Mouse (Mus musculus) heart, embryonic 12.5 days (tissue): ENCODE results near the gene Lpo. TPM values are rescaled to one million over a fixed set of nuclear protein-coding genes. Genes with fewer than 3 reads are reported as not detected.
A peak's percentile ranks its signal among the peaks of the same experiment; 100 is the strongest.

ENCODE experiments used
- ATAC-seq: fragments of 200-750 bp; cut with Nextera tagmentation; 2 replicates; pipeline ENCODE4 v1.8.0; 2017; ENCODE audit warnings: moderate TSS enrichment, moderate library complexity; ENCODE audit not compliant: insufficient number of reproducible peaks, low FRiP score
- H3K27ac ChIP-seq: fragments of 300-500 bp; sonication (generic); 2 replicates; pipeline ENCODE4 v1.5.1; 2016; ENCODE audit warnings: mild to moderate bottlenecking, moderate library complexity; ENCODE audit not compliant: poor library complexity, severe bottlenecking
- H3K27me3 ChIP-seq: fragments of 300-500 bp; sonication (generic); replicated peaks from 2 replicates; pipeline ENCODE4 v1.6.1; 2016; ENCODE audit warnings: mild to moderate bottlenecking, moderate library complexity
- H3K36me3 ChIP-seq: fragments of 300-500 bp; sonication (generic); 2 replicates; pipeline ENCODE4 v1.6.1; 2016; ENCODE audit warnings: mild to moderate bottlenecking, moderate library complexity
- H3K4me1 ChIP-seq: fragments of 300-500 bp; sonication (generic); replicated peaks from 2 replicates; pipeline ENCODE4 v1.6.1; 2016; ENCODE audit warnings: mild to moderate bottlenecking
- H3K4me2 ChIP-seq: fragments of 300-500 bp; sonication (generic); 2 replicates; pipeline ENCODE4 v1.6.1; 2016; ENCODE audit warnings: mild to moderate bottlenecking, moderate library complexity
- H3K4me3 ChIP-seq: fragments of 300-500 bp; sonication (generic); 2 replicates; pipeline ENCODE4 v1.5.1; 2016; ENCODE audit warnings: mild to moderate bottlenecking
- H3K9ac ChIP-seq: fragments of 300-500 bp; sonication (generic); 2 replicates; pipeline ENCODE4 v1.6.1; 2016; ENCODE audit warnings: mild to moderate bottlenecking, moderate library complexity
- H3K9me3 ChIP-seq: fragments of 300-500 bp; sonication (generic); replicated peaks from 2 replicates; pipeline ENCODE4 v1.6.1; 2016; ENCODE audit warnings: mild to moderate bottlenecking, moderate library complexity
- WGBS: fragments of 180-500 bp; shearing (Covaris S2); methylation state at CpG from one replicate; pipeline ENCODE4 v1.1.7; 2016; 5-methylcytosine and 5-hydroxymethylcytosine counted together
- polyA plus RNA-seq: library from polyadenylated mRNA; unstranded; fragments of >200 nt; fragmentation: Nextera tagmentation; extraction: Ambion mirVana; gene quantifications from 2 replicates; pipeline ENCODE4 v1.2.1, GENCODE M21; 2016

Gene Lpo
- polyA plus RNA-seq, 1 experiment from 2014 or later, result not detected

GRCm38 (mm10) chr11:87768745-87769144, 59.3 kb downstream of the Lpo start:
- no peak for ATAC-seq
- 58% methylated on average over 4 of the region's 4 CpGs for WGBS
- H3K27me3 ChIP-seq, result peaks cover 59% of the 10 kb centered on the region

GRCm38 (mm10) chr11:87763988-87764876, 63.9 kb downstream of the Lpo start:
- Histone ChIP-seq H3K9me3 (no peaks in the 10 kb centered on the region), H3K27me3 (peaks cover 94% of the 10 kb centered on the region), H3K4me2 (peak overlapping the region; percentile 87), H3K36me3 (no peaks in the 10 kb centered on the region), H3K9ac (peak overlapping the region; percentile 65), H3K4me1 (peaks cover 16% of the 10 kb centered on the region), H3K4me3 (peak overlapping the region; percentile 51), H3K27ac (no peak overlapping the region)
- WGBS, result 1% methylated on average over 65 of the region's 65 CpGs
- 0 out of 2 replicates have a peak, but pooled peaks have one; percentile 24 for ATAC-seq

More at GRCm38 (mm10) chr11:87768745-87769144, 59.3 kb downstream of the Lpo start:
- H3K27ac ChIP-seq, result no peak overlapping the region
- H3K4me1 ChIP-seq, result peaks cover 10% of the 10 kb centered on the region
- no peaks in the 10 kb centered on the region for H3K36me3 ChIP-seq
- no peak overlapping the region for H3K9ac ChIP-seq
- H3K4me3 ChIP-seq, result no peak overlapping the region
- no peak overlapping the region for H3K4me2 ChIP-seq
- no peaks in the 10 kb centered on the region for H3K9me3 ChIP-seq

- Histone ChIP-seq H3K9me3 (no peaks in the 10 kb centered on the region), H3K27ac (no peak overlapping the region), H3K4me1 (peaks cover 16% of the 10 kb centered on the region), H3K27me3 (peaks cover 92% of the 10 kb centered on the region), H3K4me2 (peak overlapping the region; percentile 87), H3K9ac (peak overlapping the region; percentile 65; the same call in 1 of the 2 replicates), H3K4me3 (peak overlapping the region; percentile 51), H3K36me3 (no peaks in the 10 kb centered on the region)
- ATAC-seq, result peak; percentile 22
- WGBS, result 3% methylated on average over 17 of the region's 17 CpGs
Measured at GRCm38 (mm10) chr11:87763511-87763987, 64.5 kb downstream of the Lpo start.

GRCm38 (mm10) chr11:87762702-87763385, 65.2 kb downstream of the Lpo start:
- WGBS, result 46% methylated on average over 12 of the region's 12 CpGs
- Histone ChIP-seq H3K4me2 (no peak overlapping the region), H3K27ac (no peak overlapping the region), H3K9ac (no peak overlapping the region), H3K36me3 (no peaks in the 10 kb centered on the region), H3K4me3 (no peak overlapping the region), H3K27me3 (peaks cover 85% of the 10 kb centered on the region), H3K4me1 (peaks cover 16% of the 10 kb centered on the region), H3K9me3 (no peaks in the 10 kb centered on the region)
- ATAC-seq, result no peak

- Histone ChIP-seq H3K36me3 (no peaks in the 10 kb centered on the region), H3K27ac (no peak overlapping the region), H3K9me3 (no peaks in the 10 kb centered on the region), H3K4me2 (no peak overlapping the region), H3K4me3 (no peak overlapping the region), H3K4me1 (peaks cover 16% of the 10 kb centered on the region), H3K27me3 (peaks cover 77% of the 10 kb centered on the region), H3K9ac (no peak overlapping the region)
- ATAC-seq, result no peak
- WGBS, result 67% methylated on average over 14 of the region's 14 CpGs
Measured at GRCm38 (mm10) chr11:87761806-87762701, 66.0 kb downstream of the Lpo start.

GRCm38 (mm10) chr11:87761181-87761721, 66.8 kb downstream of the Lpo start:
- H3K4me2 ChIP-seq, result no peak overlapping the region
- H3K27ac ChIP-seq, result no peak overlapping the region
- no peak overlapping the region for H3K9ac ChIP-seq
- H3K36me3 ChIP-seq, result no peaks in the 10 kb centered on the region
- 65% methylated on average over 11 of the region's 11 CpGs for WGBS
- peaks cover 16% of the 10 kb centered on the region for H3K4me1 ChIP-seq
- H3K4me3 ChIP-seq, result no peak overlapping the region
- peaks cover 69% of the 10 kb centered on the region for H3K27me3 ChIP-seq
- no peak for ATAC-seq
- H3K9me3 ChIP-seq, result no peaks in the 10 kb centered on the region

GRCm38 (mm10) chr11:87760301-87761081, 67.6 kb downstream of the Lpo start, which contains the start of gene Tspoap1:
Gene Tspoap1, plus strand, starts transcription at chr11:87760541.
- H3K9me3 ChIP-seq, result no peaks in the 10 kb centered on the region
- no peak for ATAC-seq
- no peaks in the 10 kb centered on the region for H3K36me3 ChIP-seq
- no peak within 1 kb of the TSS for H3K4me3 ChIP-seq
- H3K4me1 ChIP-seq, result peaks cover 16% of the 10 kb centered on the region
- no peak within 1 kb of the TSS for H3K27ac ChIP-seq
- no peak within 1 kb of the TSS for H3K9ac ChIP-seq
- no peak within 1 kb of the TSS for H3K4me2 ChIP-seq
- H3K27me3 ChIP-seq, result peaks cover 61% of the 10 kb centered on the region
- WGBS, result 11% methylated on average over 23 of the region's 23 CpGs

GRCm38 (mm10) chr11:87759609-87760005, 68.5 kb downstream of the Lpo start:
- 2% methylated on average over 3 of the region's 3 CpGs for WGBS
- Histone ChIP-seq H3K9me3 (no peaks in the 10 kb centered on the region), H3K36me3 (no peaks in the 10 kb centered on the region), H3K27me3 (peaks cover 52% of the 10 kb centered on the region), H3K4me1 (peaks cover 16% of the 10 kb centered on the region), H3K4me2 (no peak overlapping the region), H3K27ac (no peak overlapping the region), H3K9ac (no peak overlapping the region), H3K4me3 (no peak overlapping the region)
- no peak for ATAC-seq

- H3K4me1 ChIP-seq, result peaks cover 16% of the 10 kb centered on the region
- 61% methylated on average over 4 of the region's 4 CpGs for WGBS
- H3K36me3 ChIP-seq, result no peaks in the 10 kb centered on the region
- H3K9ac ChIP-seq, result no peak overlapping the region
- ATAC-seq, result no peak
- H3K27ac ChIP-seq, result no peak overlapping the region
- H3K9me3 ChIP-seq, result no peaks in the 10 kb centered on the region
- peaks cover 47% of the 10 kb centered on the region for H3K27me3 ChIP-seq
- no peak overlapping the region for H3K4me2 ChIP-seq
- H3K4me3 ChIP-seq, result no peak overlapping the region
Measured at GRCm38 (mm10) chr11:87758957-87759608, 69.0 kb downstream of the Lpo start.
